Mouse (Mus musculus) spleen, embryonic (tissue): Measurements from ENCODE around the gene Pbx1.

ENCODE experiments used
- CTCF ChIA-PET: fragments of 350-600 bp; sonication (Branson Sonifier 250); formaldehyde crosslinking; loops from one replicate; lab custom pipeline; 2022; lab: Charles Lee

Pbx1 gene

GRCm38 (mm10) chr1:168228756-168229526 lies 203.1 kb downstream of the Pbx1 start:
- CTCF ChIA-PET, result no interaction called here

- CTCF ChIA-PET, result no interaction called here
These were observed 205.9 kb downstream of the Pbx1 start for GRCm38 (mm10) chr1:168226150-168226549.

DNA sequence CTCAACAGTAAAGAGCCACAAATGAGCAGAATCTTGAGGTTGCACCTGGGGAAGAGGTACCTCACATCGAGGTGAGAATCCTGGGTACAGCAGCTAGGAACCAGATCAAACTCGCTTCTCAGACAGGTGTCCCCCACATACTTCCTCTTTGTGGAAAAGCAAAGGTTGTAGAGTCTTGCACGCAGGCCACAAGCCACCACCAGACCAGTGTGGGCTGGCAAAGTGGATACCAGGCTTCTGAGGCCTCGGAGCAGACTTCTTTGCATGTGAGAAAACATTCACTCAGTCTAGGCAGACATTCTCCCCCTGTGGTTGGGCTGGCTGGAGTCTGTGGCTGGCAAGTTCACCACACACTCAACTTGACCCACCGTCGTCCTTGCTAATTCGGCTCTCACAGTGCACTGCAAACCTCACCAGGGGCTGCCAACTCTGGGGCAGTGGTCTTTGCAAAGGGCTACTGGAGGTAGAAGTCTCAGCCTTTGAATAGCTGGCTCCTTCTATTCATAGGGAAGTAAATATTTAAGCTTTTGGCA lies 206.4 kb downstream of the Pbx1 start:
- CTCF ChIA-PET, result no interaction called here

DNA sequence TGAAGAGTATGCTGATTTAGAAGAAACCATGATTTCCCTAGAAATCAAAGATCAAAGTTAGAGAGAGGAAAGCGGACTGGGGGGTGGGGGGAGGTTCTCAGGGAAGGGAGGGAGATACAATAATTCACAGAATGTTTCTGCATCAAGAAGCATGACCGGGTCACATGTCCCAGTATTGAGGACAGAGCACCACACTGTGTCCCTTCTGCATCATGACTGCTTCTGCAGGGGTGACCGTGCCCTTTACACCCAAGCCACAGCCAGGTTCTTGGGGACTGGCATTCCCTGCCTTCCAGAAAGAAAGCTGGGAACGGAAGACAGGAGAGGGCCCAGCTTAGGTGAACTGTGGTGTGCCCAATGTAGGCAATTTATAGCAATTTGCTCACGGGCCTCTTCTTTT lies 207.9 kb downstream of the Pbx1 start:
- CTCF ChIA-PET, result no interaction called here

- CTCF ChIA-PET, result no interaction called here
These were observed 209.3 kb downstream of the Pbx1 start for GRCm38 (mm10) chr1:168222794-168223193.

DNA sequence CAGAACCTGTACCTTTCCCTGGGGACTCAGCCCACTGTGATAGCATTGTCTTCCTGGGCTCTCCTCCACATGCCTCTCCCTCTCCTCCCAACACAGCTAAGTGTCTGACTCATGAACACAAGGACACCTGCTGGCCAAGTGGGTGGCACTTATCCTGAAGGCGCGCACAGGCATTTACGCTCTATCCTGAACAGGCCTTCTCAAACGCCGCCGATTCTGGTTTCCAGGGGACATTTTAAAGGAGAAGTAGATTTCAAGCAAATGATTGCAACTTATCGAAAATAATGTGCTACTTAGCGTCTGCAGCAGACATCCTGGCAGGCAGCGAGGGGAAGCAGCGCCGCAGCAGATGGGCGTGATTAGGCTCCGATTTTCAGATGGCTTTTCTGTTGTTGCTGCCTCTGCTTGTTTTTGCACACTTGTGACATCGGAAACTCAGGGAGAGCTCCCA lies 211.0 kb downstream of the Pbx1 start:
- CTCF ChIA-PET, result no interaction called here

GRCm38 (mm10) chr1:168215896-168216747 lies 215.9 kb downstream of the Pbx1 start:
- CTCF ChIA-PET, result no interaction called here

GRCm38 (mm10) chr1:168215468-168215867 lies 216.6 kb downstream of the Pbx1 start:
- CTCF ChIA-PET, result no interaction called here

DNA sequence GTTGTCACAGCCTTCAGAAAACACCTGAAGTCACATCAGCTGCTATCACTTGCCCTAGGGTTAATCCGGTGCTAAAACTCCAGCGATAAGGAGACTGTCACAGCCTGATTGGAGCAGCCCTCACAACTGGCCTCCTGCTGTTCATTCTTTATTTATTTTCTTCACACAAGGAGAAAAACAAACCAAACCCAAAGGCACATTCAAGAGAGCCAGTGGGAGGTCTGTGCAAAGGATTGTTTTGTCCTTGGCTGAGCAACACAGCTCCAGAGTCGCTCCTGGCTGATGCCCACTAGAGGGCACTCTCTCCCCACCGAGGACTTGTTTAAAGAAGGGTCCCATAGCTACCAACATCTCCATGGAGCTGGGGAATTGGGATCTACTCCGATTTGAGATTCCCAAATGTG lies 218.0 kb downstream of the Pbx1 start:
- CTCF ChIA-PET, result no interaction called here

DNA sequence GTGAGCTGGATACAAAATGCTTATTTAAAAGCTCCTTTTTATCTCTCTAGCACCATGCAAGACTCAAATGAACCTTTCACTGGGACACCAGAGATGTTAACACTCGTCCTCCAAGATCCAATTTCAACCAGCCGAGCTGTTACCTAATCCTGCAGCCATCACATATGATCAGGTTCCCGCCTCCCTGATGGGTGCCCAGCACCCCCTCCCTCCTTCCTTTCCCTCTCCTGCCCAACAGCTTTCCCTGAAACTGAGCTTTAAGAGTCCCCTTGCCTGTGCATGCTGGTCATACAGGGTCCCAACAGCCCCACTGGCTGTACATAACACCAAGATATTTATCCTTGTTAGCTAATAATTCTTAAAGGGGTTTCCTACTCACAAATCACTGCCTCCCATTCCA lies 218.5 kb downstream of the Pbx1 start:
- CTCF ChIA-PET, result no interaction called here

DNA sequence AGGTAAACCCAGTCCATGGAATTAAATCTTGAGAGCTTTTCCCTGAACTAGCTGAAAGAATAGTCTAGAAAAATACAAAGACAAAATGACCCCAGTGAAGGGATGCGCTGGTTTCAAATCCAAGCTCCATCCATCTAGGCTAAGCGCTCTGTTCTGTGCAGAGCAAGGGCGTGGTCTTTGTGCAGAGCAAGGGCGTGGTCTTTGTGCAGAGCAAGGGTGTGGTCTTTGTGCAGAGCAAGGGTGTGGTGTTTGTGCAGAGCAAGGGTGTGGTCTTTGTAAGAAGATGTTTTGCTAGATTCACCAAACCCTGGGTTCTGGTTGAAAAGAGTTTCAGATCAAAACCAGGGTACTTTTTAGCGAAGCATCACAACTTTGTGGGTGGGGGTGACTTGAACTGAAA lies 221.7 kb downstream of the Pbx1 start:
- CTCF ChIA-PET, result no interaction called here

DNA sequence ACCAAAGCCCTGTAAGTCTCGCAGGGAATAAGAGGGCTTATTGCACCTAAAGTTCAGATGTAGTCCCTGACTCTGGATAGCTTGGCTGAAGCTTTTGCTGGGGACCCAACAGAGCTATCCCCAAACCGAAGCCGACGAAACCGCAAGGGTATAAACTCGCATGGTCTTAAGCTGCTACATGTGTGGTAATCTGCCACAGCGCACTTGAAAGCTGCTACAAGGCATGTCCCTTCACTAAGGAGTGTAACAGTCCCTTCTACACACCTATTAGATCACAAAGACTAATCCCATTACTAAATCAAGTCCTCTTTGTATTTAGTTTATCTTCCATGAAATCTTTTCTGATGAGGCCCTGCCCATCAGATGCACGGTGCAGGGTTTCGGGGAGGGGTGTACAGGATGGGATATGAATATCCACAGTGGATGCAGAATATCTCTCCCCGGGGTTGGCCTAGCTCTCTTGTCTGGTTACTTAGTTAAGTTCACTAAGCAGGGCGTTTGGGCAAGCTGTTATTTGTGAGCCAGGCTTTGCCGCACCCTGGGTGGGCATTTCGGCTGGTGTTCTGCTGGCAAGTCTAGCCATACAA lies 231.4 kb downstream of the Pbx1 start:
- CTCF ChIA-PET, result no interaction called here

DNA sequence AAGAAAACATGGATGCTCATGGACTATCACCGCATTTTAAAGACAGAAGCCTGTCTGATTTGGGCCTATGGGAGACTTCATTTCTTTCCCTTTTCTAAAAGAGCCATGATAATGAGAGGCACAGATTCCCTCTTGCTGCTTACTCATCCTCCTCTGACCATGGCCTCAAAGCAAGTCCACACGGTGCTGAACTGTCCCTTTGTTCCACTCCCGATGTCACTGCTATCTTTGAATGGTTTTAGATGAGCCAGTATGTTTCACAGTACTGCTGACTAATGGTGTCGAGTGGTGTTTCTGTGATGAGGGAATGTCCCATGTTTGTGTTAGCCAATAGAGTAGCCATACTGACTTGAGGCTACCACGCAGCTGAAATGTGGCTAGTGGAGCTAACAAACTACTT lies 233.8 kb downstream of the Pbx1 start:
- CTCF ChIA-PET, result no interaction called here

- CTCF ChIA-PET, result no interaction called here
These were observed 234.2 kb downstream of the Pbx1 start for GRCm38 (mm10) chr1:168197908-168198258.

DNA sequence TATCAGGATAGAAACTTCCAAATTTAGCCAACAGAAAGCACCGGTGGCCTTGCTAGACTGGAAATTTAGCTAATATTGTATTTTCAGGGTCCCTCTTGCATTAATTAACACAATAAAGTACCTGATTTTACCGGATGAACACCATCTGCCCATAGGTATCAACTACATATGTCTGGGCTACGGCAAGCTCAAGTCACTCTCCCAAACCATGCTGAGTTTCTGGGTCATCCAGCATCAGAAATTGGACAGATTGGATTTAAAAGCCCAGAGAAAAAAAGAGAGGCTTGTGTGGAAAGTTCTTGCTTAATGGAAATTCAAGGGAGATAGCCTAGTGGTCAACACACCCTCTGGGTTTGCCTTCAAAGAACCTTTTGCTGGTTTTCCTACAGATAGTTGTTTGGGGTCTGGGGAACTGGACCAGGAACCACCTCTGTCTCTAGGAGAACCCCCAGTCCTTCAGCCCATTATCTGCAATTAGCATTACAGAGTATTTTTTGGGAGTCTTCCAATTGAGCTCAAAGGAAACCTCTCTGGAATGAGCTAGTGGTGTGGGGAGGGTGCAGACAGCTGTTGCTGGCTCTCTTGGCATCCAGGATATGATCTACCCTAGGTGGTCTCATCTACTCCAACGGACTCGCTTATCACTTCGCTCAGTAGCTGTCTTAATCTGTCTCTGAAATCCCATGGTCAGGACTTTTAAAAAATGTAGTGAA lies 234.7 kb downstream of the Pbx1 start:
- CTCF ChIA-PET, result no interaction called here

GRCm38 (mm10) chr1:168193364-168193763 lies 238.7 kb downstream of the Pbx1 start:
- CTCF ChIA-PET, result no interaction called here

DNA sequence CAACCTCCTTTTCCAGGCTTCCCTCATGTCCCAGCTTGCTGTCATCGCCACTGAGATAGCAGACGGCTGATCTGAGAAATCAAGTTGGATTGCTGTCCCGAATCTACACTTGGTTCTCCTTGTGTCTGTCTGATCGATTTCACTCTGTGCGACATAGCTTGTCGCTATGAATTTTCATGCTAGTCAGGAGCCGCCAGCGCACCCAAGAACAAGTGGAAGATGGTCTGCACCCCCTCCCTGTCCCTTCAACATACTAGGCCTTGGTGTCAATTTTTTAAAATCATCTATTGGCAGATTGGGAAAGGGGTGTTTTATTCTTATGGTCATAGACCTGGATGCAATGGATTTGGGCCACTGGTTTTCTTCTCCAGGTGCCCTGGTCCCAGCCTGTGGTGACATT lies 249.3 kb downstream of the Pbx1 start:
- CTCF ChIA-PET, result no interaction called here

GRCm38 (mm10) chr1:168180622-168181441 lies 251.2 kb downstream of the Pbx1 start:
- CTCF ChIA-PET, result no interaction called here

GRCm38 (mm10) chr1:168179691-168180090 lies 252.4 kb downstream of the Pbx1 start:
- CTCF ChIA-PET, result no interaction called here

GRCm38 (mm10) chr1:168178611-168179010 lies 253.5 kb downstream of the Pbx1 start:
- CTCF ChIA-PET, result no interaction called here

DNA sequence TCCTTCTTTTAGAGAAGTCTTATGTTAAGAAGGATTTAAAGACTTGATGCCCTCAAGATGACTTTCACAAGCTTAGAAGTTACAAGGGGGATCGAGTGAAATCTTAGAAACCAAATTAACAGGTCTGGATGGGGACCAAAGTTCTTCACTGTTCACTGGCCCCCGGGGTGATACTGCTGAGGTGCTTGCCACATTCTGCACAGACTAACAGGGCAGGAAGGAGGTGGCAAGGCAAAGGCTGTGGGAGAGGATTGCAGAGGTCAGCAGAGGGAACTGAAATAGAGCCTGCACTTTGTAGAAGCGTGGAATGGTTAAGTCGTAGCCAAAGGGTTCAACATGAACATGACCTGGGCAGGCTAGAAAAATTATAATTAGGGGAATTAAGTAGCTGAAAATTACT lies 256.5 kb downstream of the Pbx1 start:
- CTCF ChIA-PET, result no interaction called here
